In the genomic region with DNA sequence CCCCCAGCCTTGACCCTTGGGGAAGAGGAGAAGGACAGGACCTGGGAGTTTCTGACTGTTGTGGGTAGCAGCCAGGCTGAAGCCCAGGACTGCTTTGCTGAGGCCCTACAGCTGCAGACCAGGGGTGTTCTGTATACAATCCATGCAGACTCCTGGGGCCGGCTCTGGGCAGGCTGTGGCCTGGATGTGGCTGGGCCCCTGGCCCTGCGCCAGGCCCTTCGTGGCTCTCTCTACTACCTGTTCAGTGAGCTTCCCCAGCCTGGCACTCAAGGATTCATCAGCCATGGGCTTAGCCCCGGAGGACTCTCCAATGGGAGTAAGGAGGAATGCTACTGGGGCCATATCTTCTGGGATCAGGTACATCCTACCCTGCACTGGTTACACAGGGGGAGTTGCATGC, we compare ENCODE assay signal across 22 mouse cellular contexts. TPM values are rescaled to one million over a fixed set of nuclear protein-coding genes. Genes with fewer than 3 reads are reported as not detected.
A peak's percentile ranks its signal among the peaks of the same experiment; 100 is the strongest.
DNase-seq lines count a peak whose midpoint lies in the region; ATAC-seq and TF ChIP-seq lines count a peak whose summit lies in the region.
"Had no signal": no experiment of that assay in that cellular context is flagged by ENCODE, and none has a peak within 500 bp of the region (broad histone marks: within the 10 kb centered on the region; RNA-seq: fewer than 3 reads in every experiment).

No protein-coding gene starts in this region.

- no peak for TF ChIP-seq POLR2A in heart, adult 2 months (IDR thresholded peaks at IDR 0.05; ENCODE audit: insufficient read depth, low read depth, low read length)

- DNase-seq in heart, adult 2 months: no peak
- DNase-seq in heart, adult 9 months (ENCODE audit: low spot score in 2 of 2): no peak
- DNase-seq in lung, postnatal 0 days (ENCODE audit: low spot score): peak; percentile 11
- no peak for DNase-seq in lung, adult 18-20 months
- DNase-seq in frontal cortex, adult 2 months (ENCODE audit: extremely low spot score in 1 of 2, low spot score in 1 of 2): no peak
- no peak for DNase-seq in left cerebral cortex, postnatal 36 days (ENCODE audit: low spot score in 2 of 2)
- DNase-seq: adrenal gland, postnatal 25 days; B cell, adult 2 months; gastrocnemius, postnatal 36 days; kidney, postnatal 14 days had no signal

- no peaks in the 10 kb centered on the region for H3K36me3 ChIP-seq in heart, adult 2 months (ENCODE audit: control insufficient read depth, insufficient read depth, low read length)
- peaks cover 18% of the 10 kb centered on the region; the same call in 1 of the 2 replicates for H3K36me3 ChIP-seq in lung, postnatal 0 days (ENCODE audit: insufficient read depth, low read length)
- H3K36me3 ChIP-seq in intestine, embryonic 15.5 days: peaks cover 31% of the 10 kb centered on the region
- H3K36me3 ChIP-seq in stomach, embryonic 16.5 days (ENCODE audit: control insufficient read depth, insufficient read depth, low read length): 0 out of 2 replicates have a peak, but pooled peaks cover 4% of the 10 kb centered on the region
- H3K36me3 ChIP-seq: forebrain, embryonic 15.5 days; neural tube, embryonic 13.5 days had no signal

- no peaks in the 10 kb centered on the region for H3K79me2 ChIP-seq in heart, adult 2 months (replicated peaks; ENCODE audit: control insufficient read depth, insufficient read depth, low read length)

- no peak overlapping the region for H3K4me2 ChIP-seq in lung, postnatal 0 days (replicated peaks; ENCODE audit: low read depth, low read length)
- peak overlapping the region; percentile 66; the same call in 1 of the 2 replicates for H3K4me2 ChIP-seq in intestine, embryonic 15.5 days (replicated peaks)
- no peak overlapping the region for H3K4me2 ChIP-seq in stomach, embryonic 16.5 days (ENCODE audit: low read depth, low read length)
- H3K4me2 ChIP-seq: forebrain, embryonic 15.5 days; neural tube, embryonic 13.5 days had no signal

- WGBS in heart, adult 2 months: 82% methylated on average over 4 of the region's 4 CpGs
- WGBS in lung, postnatal 0 days: 56% methylated on average over 4 of the region's 4 CpGs
- 61% methylated on average over 4 of the region's 4 CpGs for WGBS in intestine, embryonic 15.5 days
- WGBS in stomach, embryonic 16.5 days: 71% methylated on average over 4 of the region's 4 CpGs

- no peak for ATAC-seq in lung, postnatal 0 days
- no peak for ATAC-seq in intestine, embryonic 15.5 days
- no peak for ATAC-seq in stomach, embryonic 16.5 days (ENCODE audit: insufficient read depth, low FRiP score)
- ATAC-seq: forebrain, embryonic 15.5 days; hindbrain, postnatal 0 days had no signal

- no peaks in the 10 kb centered on the region for H3K27me3 ChIP-seq in heart, adult 2 months (ENCODE audit: control insufficient read depth, insufficient read depth, low read length)
- H3K27me3 ChIP-seq in lung, postnatal 0 days (replicated peaks; ENCODE audit: insufficient read depth, low read length): no peaks in the 10 kb centered on the region
- H3K27me3 ChIP-seq in intestine, embryonic 15.5 days (replicated peaks): no peaks in the 10 kb centered on the region
- H3K27me3 ChIP-seq in stomach, embryonic 16.5 days (ENCODE audit: control insufficient read depth, insufficient read depth, low read length): no peaks in the 10 kb centered on the region
- H3K27me3 ChIP-seq: forebrain, embryonic 15.5 days had no signal

- peak overlapping the region; percentile 33 for H3K27ac ChIP-seq in heart, adult 2 months
- H3K27ac ChIP-seq in lung, postnatal 0 days (ENCODE audit: low read length): peak overlapping the region; percentile 93; the same call in 1 of the 2 replicates
- H3K27ac ChIP-seq in intestine, embryonic 15.5 days: peak overlapping the region; percentile 84; the same call in 1 of the 2 replicates
- H3K27ac ChIP-seq in stomach, embryonic 16.5 days (ENCODE audit: low read length): peak overlapping the region; percentile 97; the same call in 1 of the 2 replicates
- H3K27ac ChIP-seq: forebrain, embryonic 15.5 days; hindbrain, postnatal 0 days; neural tube, embryonic 13.5 days had no signal

- H3K4me3 ChIP-seq in heart, adult 2 months: no peak overlapping the region
- no peak overlapping the region for H3K4me3 ChIP-seq in lung, postnatal 0 days (ENCODE audit: low read depth, low read length)
- no peak overlapping the region for H3K4me3 ChIP-seq in intestine, embryonic 15.5 days (replicated peaks)
- no peak overlapping the region for H3K4me3 ChIP-seq in stomach, embryonic 16.5 days (replicated peaks; ENCODE audit: low read length)
- H3K4me3 ChIP-seq: forebrain, embryonic 15.5 days; neural tube, embryonic 13.5 days had no signal

- no peaks in the 10 kb centered on the region for H3K9me3 ChIP-seq in lung, postnatal 0 days (ENCODE audit: low read length)
- H3K9me3 ChIP-seq in intestine, embryonic 15.5 days: no peaks in the 10 kb centered on the region
- no peaks in the 10 kb centered on the region for H3K9me3 ChIP-seq in stomach, embryonic 16.5 days (replicated peaks; ENCODE audit: control insufficient read depth, low read length)
- H3K9me3 ChIP-seq: forebrain, embryonic 15.5 days; G1E; neural tube, embryonic 13.5 days had no signal

- peaks cover 29% of the 10 kb centered on the region for H3K4me1 ChIP-seq in heart, adult 2 months (ENCODE audit: control insufficient read depth, insufficient read depth, low read length)
- H3K4me1 ChIP-seq in lung, postnatal 0 days (ENCODE audit: insufficient read depth, low read depth, low read length): peaks cover 13% of the 10 kb centered on the region; the same call in 1 of the 2 replicates
- peaks cover 32% of the 10 kb centered on the region for H3K4me1 ChIP-seq in intestine, embryonic 15.5 days (replicated peaks)
- H3K4me1 ChIP-seq in stomach, embryonic 16.5 days (ENCODE audit: control insufficient read depth, insufficient read depth, low read length): peaks cover 26% of the 10 kb centered on the region

- intact Hi-C loops in heart, adult 2 months (cut with DNase I): loop anchor here (5.0 kb wide), 1 partner anchor 249 kb away; the partner anchor contains the start of genes Hras and Lrrc56
- intact Hi-C loops in left cerebral cortex, postnatal 36 days (cut with DNase I): no loop called here

- TF ChIP-seq EP300 in heart, adult 2 months (IDR thresholded peaks at IDR 0.05; ENCODE audit: insufficient read depth, low read depth, low read length): no peak
- TF ChIP-seq EP300 in lung, postnatal 0 days (IDR thresholded peaks at IDR 0.05): no peak

- H3K9ac ChIP-seq in heart, adult 2 months (ENCODE audit: low read depth, low read length): no peak overlapping the region
- no peak overlapping the region for H3K9ac ChIP-seq in lung, postnatal 0 days (replicated peaks; ENCODE audit: low read depth)
- 0 out of 2 replicates have a peak overlapping the region, but pooled peaks have one; percentile 20 for H3K9ac ChIP-seq in intestine, embryonic 15.5 days
- H3K9ac ChIP-seq in stomach, embryonic 16.5 days (ENCODE audit: low read length): peak overlapping the region; percentile 86
- H3K9ac ChIP-seq: forebrain, embryonic 15.5 days; neural tube, embryonic 13.5 days had no signal

- no peak for TF ChIP-seq CTCF in heart, adult 2 months (IDR thresholded peaks at IDR 0.05)
- TF ChIP-seq CTCF in lung, postnatal 0 days (IDR thresholded peaks at IDR 0.05): no peak

RNA-seq across cellular contexts. Expression of gene Pgghg, which starts 2.2 kb away (rescaled TPM):
- 1 to 10 TPM; 4.0 to 5.8 TPM for total RNA-seq in heart, adult 2 months (2021)
- polyA plus RNA-seq in heart, adult 2 months (2012; rRNA removed): 13.0 and 14.1 TPM in 2 replicates
- 12.7 and 14.4 TPM in 2 replicates for polyA plus RNA-seq in lung, postnatal 0 days (2015; fragmentation: Nextera tagmentation; extraction: Ambion mirVana)
- polyA plus RNA-seq in intestine, embryonic 15.5 days (2015; fragmentation: Nextera tagmentation; extraction: Ambion mirVana): 21.6 and 21.9 TPM in 2 replicates
- polyA plus RNA-seq in stomach, embryonic 16.5 days (2015; fragmentation: Nextera tagmentation; extraction: Ambion mirVana): 25.6 and 27.3 TPM in 2 replicates
- 6.9 and 7.1 TPM in 2 replicates for polyA plus RNA-seq in frontal cortex, adult 2 months (2012; rRNA removed)
- 1 to 10 TPM; 3.3 to 5.8 TPM for total RNA-seq in left cerebral cortex, postnatal 36 days (2021)

RNA-seq across cellular contexts. Expression of gene Ifitm5, which starts 6.7 kb away (rescaled TPM):
- total RNA-seq in heart, adult 2 months (2021): under 1 TPM; 0.32 to 0.34 TPM
- 1.1 and 2.0 TPM in 2 replicates for polyA plus RNA-seq in heart, adult 2 months (2012; rRNA removed)
- 1.6 and 1.8 TPM in 2 replicates for polyA plus RNA-seq in lung, postnatal 0 days (2015; fragmentation: Nextera tagmentation; extraction: Ambion mirVana)
- 2.4 and 3.4 TPM in 2 replicates for polyA plus RNA-seq in intestine, embryonic 15.5 days (2015; fragmentation: Nextera tagmentation; extraction: Ambion mirVana)
- 3.8 and 4.4 TPM in 2 replicates for polyA plus RNA-seq in stomach, embryonic 16.5 days (2015; fragmentation: Nextera tagmentation; extraction: Ambion mirVana)
- polyA plus RNA-seq in frontal cortex, adult 2 months (2012; rRNA removed): 0.15 TPM in 1 of 2 replicates, not detected in the other
- not detected for total RNA-seq in left cerebral cortex, postnatal 36 days (2021)
- total RNA-seq: hindbrain, postnatal 0 days; layer of hippocampus, postnatal 25 days had no signal
- polyA plus RNA-seq: hindbrain, postnatal 0 days had no signal

RNA-seq across cellular contexts. Expression of gene Gm45717, which starts 12.4 kb away (rescaled TPM):
- total RNA-seq in heart, adult 2 months (2021): not detected
- not detected in 2 replicates for polyA plus RNA-seq in heart, adult 2 months (2012; rRNA removed)
- polyA plus RNA-seq in lung, postnatal 0 days (2015; fragmentation: Nextera tagmentation; extraction: Ambion mirVana): 0.31 TPM in 1 of 2 replicates, not detected in the other
- polyA plus RNA-seq in intestine, embryonic 15.5 days (2015; fragmentation: Nextera tagmentation; extraction: Ambion mirVana): 0.69 TPM in 1 of 2 replicates, not detected in the other
- not detected in 2 replicates for polyA plus RNA-seq in stomach, embryonic 16.5 days (2015; fragmentation: Nextera tagmentation; extraction: Ambion mirVana)
- polyA plus RNA-seq in frontal cortex, adult 2 months (2012; rRNA removed): not detected in 2 replicates
- not detected for total RNA-seq in left cerebral cortex, postnatal 36 days (2021)
- total RNA-seq: adrenal gland, postnatal 25 days; G1E; gastrocnemius, postnatal 36 days; hindbrain, postnatal 0 days; layer of hippocampus, postnatal 25 days had no signal
- polyA plus RNA-seq: forebrain, embryonic 15.5 days; G1E; heart, postnatal 0 days; limb, embryonic 11.5 days; macrophage; neural tube, embryonic 13.5 days; testis, adult 2 months; urinary bladder, adult 2 months had no signal

RNA-seq across cellular contexts. Expression of gene Ifitm2, which starts 12.4 kb away (rescaled TPM):
- 100 to 1,000 TPM; 107 to 113 TPM for total RNA-seq in heart, adult 2 months (2021)
- polyA plus RNA-seq in heart, adult 2 months (2012; rRNA removed): 368 and 425 TPM in 2 replicates
- polyA plus RNA-seq in lung, postnatal 0 days (2015; fragmentation: Nextera tagmentation; extraction: Ambion mirVana): 1,373 and 1,710 TPM in 2 replicates
- polyA plus RNA-seq in intestine, embryonic 15.5 days (2015; fragmentation: Nextera tagmentation; extraction: Ambion mirVana): 1,251 and 1,347 TPM in 2 replicates
- polyA plus RNA-seq in stomach, embryonic 16.5 days (2015; fragmentation: Nextera tagmentation; extraction: Ambion mirVana): 1,006 and 1,276 TPM in 2 replicates
- 46.6 and 48.9 TPM in 2 replicates for polyA plus RNA-seq in frontal cortex, adult 2 months (2012; rRNA removed)
- total RNA-seq in left cerebral cortex, postnatal 36 days (2021): 10 to 100 TPM; 12.3 to 14.0 TPM

RNA-seq across cellular contexts. Expression of gene Nlrp6, which starts 22.7 kb away (rescaled TPM):
- total RNA-seq in heart, adult 2 months (2021): under 1 TPM in 1 of 2 experiments, not detected in 1; 0.07 TPM
- 0.04 and 0.06 TPM in 2 replicates for polyA plus RNA-seq in heart, adult 2 months (2012; rRNA removed)
- polyA plus RNA-seq in lung, postnatal 0 days (2015; fragmentation: Nextera tagmentation; extraction: Ambion mirVana): 0.07 and 0.10 TPM in 2 replicates
- polyA plus RNA-seq in intestine, embryonic 15.5 days (2015; fragmentation: Nextera tagmentation; extraction: Ambion mirVana): 42.9 and 46.8 TPM in 2 replicates
- polyA plus RNA-seq in stomach, embryonic 16.5 days (2015; fragmentation: Nextera tagmentation; extraction: Ambion mirVana): 9.9 and 10.0 TPM in 2 replicates
- 0.17 and 0.18 TPM in 2 replicates for polyA plus RNA-seq in frontal cortex, adult 2 months (2012; rRNA removed)
- under 1 TPM; 0.47 to 0.54 TPM for total RNA-seq in left cerebral cortex, postnatal 36 days (2021)
- total RNA-seq: gastrocnemius, postnatal 36 days had no signal
- polyA plus RNA-seq: limb, embryonic 11.5 days; macrophage; urinary bladder, adult 2 months had no signal

Comparison
In these comparisons a context has a peak if more than half of its experiments do, and no peak if none do; other contexts are left out.
1. H3K27ac ChIP-seq: peak in every context shown above with its lines; median percentile 97 in stomach, embryonic 16.5 days; 93 in lung, postnatal 0 days; 84 in intestine, embryonic 15.5 days; 33 in heart, adult 2 months.
2. H3K9ac ChIP-seq: peak in intestine, embryonic 15.5 days (single experiment) and stomach, embryonic 16.5 days (single experiment); none in heart, adult 2 months (single experiment) and lung, postnatal 0 days (single experiment).